Mouse (Mus musculus) forebrain, embryonic 12.5 days (tissue): Measurements from ENCODE around the gene Gemin5. TPM values are rescaled to one million over a fixed set of nuclear protein-coding genes. Genes with fewer than 3 reads are reported as not detected.

Source experiments
- ATAC-seq: fragments of 200-750 bp; cut with Nextera tagmentation; 2 replicates; pipeline ENCODE4 v1.8.0; 2017; ENCODE audit warnings: moderate TSS enrichment; ENCODE audit not compliant: low FRiP score
- H3K27ac ChIP-seq: fragments of 300-500 bp; sonication (generic); 2 replicates; pipeline ENCODE4 v1.5.1; 2016; ENCODE audit warnings: mild to moderate bottlenecking
- H3K27me3 ChIP-seq: fragments of 300-500 bp; sonication (generic); 2 replicates; pipeline ENCODE4 v1.6.1; 2016; ENCODE audit warnings: mild to moderate bottlenecking
- H3K36me3 ChIP-seq: fragments of 300-500 bp; sonication (generic); replicated peaks from 2 replicates; pipeline ENCODE4 v1.6.1; 2016; ENCODE audit warnings: mild to moderate bottlenecking
- H3K4me1 ChIP-seq: fragments of 300-500 bp; sonication (generic); 2 replicates; pipeline ENCODE4 v1.6.1; 2016
- H3K4me2 ChIP-seq: fragments of 300-500 bp; sonication (generic); 2 replicates; pipeline ENCODE4 v1.6.1; 2016; ENCODE audit warnings: mild to moderate bottlenecking, moderate library complexity
- H3K4me3 ChIP-seq: fragments of 300-500 bp; sonication (generic); replicated peaks from 2 replicates; pipeline ENCODE4 v1.5.1; 2016; ENCODE audit warnings: mild to moderate bottlenecking
- H3K9ac ChIP-seq: fragments of 300-500 bp; sonication (generic); 2 replicates; pipeline ENCODE4 v1.6.1; 2016; ENCODE audit warnings: mild to moderate bottlenecking
- H3K9me3 ChIP-seq: fragments of 300-500 bp; sonication (generic); 2 replicates; pipeline ENCODE4 v1.6.1; 2016
- WGBS: fragments of 180-500 bp; shearing (Covaris S2); methylation state at CpG from one replicate; pipeline ENCODE4 v1.1.7; 2016; 5-methylcytosine and 5-hydroxymethylcytosine counted together
- polyA plus RNA-seq: library from polyadenylated mRNA; unstranded; fragments of >200 nt; fragmentation: Nextera tagmentation; extraction: Ambion mirVana; gene quantifications from 2 replicates; pipeline ENCODE4 v1.2.1, GENCODE M21; 2016

Gene Gemin5
- polyA plus RNA-seq, 1 experiment from 2014 or later: 23.5 TPM

GRCm38 (mm10) chr11:58092541-58092940 is 75.8 kb downstream of the Gemin5 start:
- no peaks in the 10 kb centered on the region for H3K9me3 ChIP-seq
- peaks cover 1% of the 10 kb centered on the region for H3K4me1 ChIP-seq
- H3K4me2 ChIP-seq: no peak overlapping the region
- peaks cover 20% of the 10 kb centered on the region for H3K27me3 ChIP-seq
- ATAC-seq: no peak
- H3K27ac ChIP-seq: no peak overlapping the region
- no peak overlapping the region for H3K4me3 ChIP-seq
- no peaks in the 10 kb centered on the region for H3K36me3 ChIP-seq
- 0 out of 2 replicates have a peak overlapping the region, but pooled peaks have one; percentile 7 for H3K9ac ChIP-seq
- WGBS: 66% methylated on average over 4 of the region's 4 CpGs

GRCm38 (mm10) chr11:58081716-58082115 is 86.6 kb downstream of the Gemin5 start:
- no peak for ATAC-seq
- Histone ChIP-seq H3K27me3 (no peaks in the 10 kb centered on the region), H3K4me1 (no peaks in the 10 kb centered on the region), H3K4me2 (no peak overlapping the region), H3K9ac (no peak overlapping the region), H3K36me3 (no peaks in the 10 kb centered on the region), H3K27ac (no peak overlapping the region), H3K4me3 (no peak overlapping the region), H3K9me3 (no peaks in the 10 kb centered on the region)
- WGBS: 88% methylated on average over 6 of the region's 6 CpGs

GRCm38 (mm10) chr11:58077270-58077669 is 91.1 kb downstream of the Gemin5 start:
- Histone ChIP-seq H3K4me2 (no peak overlapping the region), H3K4me3 (no peak overlapping the region), H3K27me3 (no peaks in the 10 kb centered on the region), H3K36me3 (no peaks in the 10 kb centered on the region), H3K9me3 (no peaks in the 10 kb centered on the region), H3K4me1 (no peaks in the 10 kb centered on the region), H3K27ac (no peak overlapping the region), H3K9ac (no peak overlapping the region)
- WGBS: 84% methylated on average over 4 of the region's 4 CpGs
- ATAC-seq: no peak

GRCm38 (mm10) chr11:58072978-58073377 is 95.4 kb downstream of the Gemin5 start:
- Histone ChIP-seq H3K9ac (no peak overlapping the region), H3K36me3 (no peaks in the 10 kb centered on the region), H3K4me2 (no peak overlapping the region), H3K4me1 (no peaks in the 10 kb centered on the region), H3K27me3 (no peaks in the 10 kb centered on the region), H3K27ac (no peak overlapping the region), H3K4me3 (no peak overlapping the region), H3K9me3 (no peaks in the 10 kb centered on the region)
- 76% methylated on average over 3 of the region's 3 CpGs for WGBS
- no peak for ATAC-seq

Other genes starting within 250 kb of the Gemin5 start
- 16.0 and 17.9 TPM in 2 replicates for gene Larp1, start 159.5 kb downstream of the Gemin5 start, polyA plus RNA-seq
- gene Gm12248, start 75.4 kb downstream of the Gemin5 start, polyA plus RNA-seq: not detected in 2 replicates
- gene Cnot8, start 64.4 kb downstream of the Gemin5 start, polyA plus RNA-seq: 110 and 112 TPM in 2 replicates
- gene Mrpl22, start 3.1 kb upstream of the Gemin5 start, polyA plus RNA-seq: 108 and 113 TPM in 2 replicates
- gene Igtp, start 31.0 kb upstream of the Gemin5 start, polyA plus RNA-seq: 1.6 and 1.9 TPM in 2 replicates
- gene Irgm2, start 31.1 kb upstream of the Gemin5 start, polyA plus RNA-seq: 0.51 and 0.63 TPM in 2 replicates
- gene 4930438A08Rik, start 106.3 kb upstream of the Gemin5 start, polyA plus RNA-seq: not detected in 2 replicates
- gene Zfp692, start 138.5 kb upstream of the Gemin5 start, polyA plus RNA-seq: 29.3 and 30.1 TPM in 2 replicates
- gene Zfp672, start 161.8 kb upstream of the Gemin5 start, polyA plus RNA-seq: 37.7 and 40.4 TPM in 2 replicates
- 45.2 and 51.0 TPM in 2 replicates for gene Sh3bp5l, start 162.2 kb upstream of the Gemin5 start, polyA plus RNA-seq
- not detected in 2 replicates for gene Lypd8, start 210.5 kb upstream of the Gemin5 start, polyA plus RNA-seq